Mouse (Mus musculus): Measurements from ENCODE around the gene Gm49721.
"Not testable (repeated sequence)": the region's sequence is repeated elsewhere in the genome, so short reads cannot be mapped to it uniquely, and the experiment has no call there.

Gm49721 gene

GRCm38 (mm10) chr17:6980144-6980543 is 1.4 kb downstream of the Gm49721 start:
- not testable (repeated sequence) for DNase-seq (ENCODE audit: low read depth, low spot score)

DNA sequence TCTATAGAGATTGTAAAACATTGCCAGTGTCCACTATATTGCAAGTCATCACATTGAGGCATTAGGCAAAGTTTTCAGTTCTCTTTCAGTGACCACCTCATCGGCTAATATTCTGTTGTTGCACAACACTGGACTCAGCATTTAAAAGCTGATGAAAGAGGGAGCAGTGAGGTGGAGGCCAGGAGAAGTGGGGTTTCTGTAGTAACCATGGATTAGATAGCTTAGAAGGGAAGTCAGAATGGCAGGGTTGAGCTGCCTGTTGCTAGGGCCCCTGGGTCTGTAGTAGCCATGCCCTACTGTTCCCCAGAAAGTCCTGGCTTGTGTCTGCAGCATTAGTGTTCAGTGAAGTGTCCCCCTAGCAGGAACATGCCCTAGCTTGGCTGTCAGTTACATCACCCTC is 7.4 kb downstream of the Gm49721 start:
- DNase-seq (ENCODE audit: low read depth, low spot score), result not testable (repeated sequence)

- DNase-seq (ENCODE audit: low read depth, low spot score), result not testable (repeated sequence)
Measured at GRCm38 (mm10) chr17:6995504-6995903, 16.8 kb downstream of the Gm49721 start.

GRCm38 (mm10) chr17:6996826-6997225 is 18.1 kb downstream of the Gm49721 start:
- not testable (repeated sequence) for DNase-seq (ENCODE audit: low read depth, low spot score)

DNA sequence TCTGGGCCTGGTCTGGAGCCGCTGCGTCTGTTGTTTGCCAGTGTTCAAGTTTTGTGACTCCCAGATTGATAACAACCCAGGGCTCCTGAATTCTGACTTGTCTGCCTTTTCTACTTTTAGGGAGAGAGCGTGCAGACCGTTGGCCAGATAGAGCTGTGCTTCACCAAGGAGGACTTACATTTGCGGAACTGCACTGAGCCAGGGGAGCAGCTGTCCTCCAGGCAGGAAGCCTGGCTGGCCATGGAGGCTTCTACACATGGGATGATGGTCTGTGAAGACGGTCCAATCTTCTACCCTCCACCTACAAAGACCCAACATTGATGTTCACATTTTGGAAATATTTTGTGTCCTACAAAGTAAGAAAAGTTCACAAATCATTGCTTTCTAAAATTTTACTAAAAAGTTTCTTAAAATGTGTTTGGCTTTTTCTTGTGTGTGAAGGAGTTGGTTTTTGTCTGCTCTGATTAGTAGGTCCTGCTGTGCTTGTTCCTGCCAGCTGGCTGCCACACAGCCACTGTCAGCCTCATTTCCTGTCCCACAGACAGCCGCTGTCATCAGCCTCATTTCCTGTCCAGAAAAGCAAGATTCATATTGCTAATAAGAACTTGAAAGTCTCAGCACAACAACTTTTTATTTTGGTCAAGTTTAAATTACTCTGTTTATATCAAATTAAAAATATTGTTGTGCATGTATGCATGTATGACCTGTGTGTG is 19.2 kb downstream of the Gm49721 start:
- DNase-seq (ENCODE audit: low read depth, low spot score), result not testable (repeated sequence)

DNA sequence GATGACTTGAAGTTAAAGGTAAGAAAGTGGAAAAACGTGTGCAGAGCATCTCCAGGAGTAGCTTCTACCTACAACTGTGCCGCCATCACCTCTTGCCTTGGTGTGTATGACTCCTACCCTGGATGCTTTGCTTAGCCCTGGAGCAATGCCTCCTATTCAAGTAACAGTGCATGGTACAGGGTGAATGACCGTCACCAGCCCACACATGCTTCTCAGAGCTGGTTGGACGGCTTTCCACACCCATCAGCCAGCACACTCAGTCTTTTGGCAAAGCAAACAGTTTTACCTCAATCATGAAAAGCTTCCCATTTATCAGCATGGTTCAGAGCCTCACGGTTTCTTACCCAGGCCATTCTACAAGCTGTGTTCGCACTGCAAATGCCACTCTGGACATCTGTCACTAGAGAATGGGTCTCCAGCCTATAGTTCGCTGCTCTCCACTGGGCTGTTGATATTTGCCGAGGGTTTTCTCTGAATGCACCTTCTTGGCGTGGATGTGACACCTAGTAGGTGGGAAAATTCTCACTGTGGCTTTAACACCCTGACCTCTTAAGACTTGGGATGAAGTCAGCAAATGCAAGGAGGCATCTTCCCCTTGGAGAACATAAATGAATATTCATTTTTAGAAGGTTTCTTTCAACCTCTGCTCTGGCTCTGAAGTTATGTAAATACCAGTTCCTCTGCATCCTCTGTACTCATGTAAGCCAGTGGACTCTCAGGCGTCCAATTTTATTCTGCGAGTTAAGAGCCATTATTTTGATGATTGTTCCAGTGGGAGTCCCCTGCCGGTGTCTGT is 23.3 kb downstream of the Gm49721 start:
- not testable (repeated sequence) for DNase-seq (ENCODE audit: low read depth, low spot score)

GRCm38 (mm10) chr17:7003392-7003791 is 24.7 kb downstream of the Gm49721 start:
- DNase-seq (ENCODE audit: low read depth, low spot score), result not testable (repeated sequence)

GRCm38 (mm10) chr17:7005646-7006045 is 26.9 kb downstream of the Gm49721 start:
- not testable (repeated sequence) for DNase-seq (ENCODE audit: low read depth, low spot score)

- DNase-seq (ENCODE audit: low read depth, low spot score), result not testable (repeated sequence)
Measured at GRCm38 (mm10) chr17:7008885-7009284, 30.2 kb downstream of the Gm49721 start.

DNA sequence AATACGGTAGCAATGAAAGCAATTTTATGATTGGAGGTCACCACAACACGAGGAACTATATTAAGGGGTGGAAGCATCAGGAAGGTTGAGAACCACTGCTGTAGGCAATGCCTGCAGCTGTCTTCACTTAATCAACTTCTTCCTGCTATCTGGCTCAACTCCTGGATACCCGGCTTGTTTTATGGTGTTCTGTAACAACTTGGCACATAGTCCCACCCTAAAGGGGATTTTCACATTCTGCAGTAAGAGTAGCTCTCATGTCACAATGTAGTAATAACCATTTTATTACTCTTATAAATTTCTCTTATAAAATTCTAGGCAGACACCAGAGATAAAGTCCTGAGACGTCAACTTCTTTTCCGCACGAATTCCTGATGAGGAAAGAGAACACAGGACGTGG is 30.7 kb downstream of the Gm49721 start:
- DNase-seq (ENCODE audit: low read depth, low spot score), result not testable (repeated sequence)

GRCm38 (mm10) chr17:7009901-7010300 is 31.2 kb downstream of the Gm49721 start:
- not testable (repeated sequence) for DNase-seq (ENCODE audit: low read depth, low spot score)

- not testable (repeated sequence) for DNase-seq (ENCODE audit: low read depth, low spot score)
Measured at GRCm38 (mm10) chr17:7014190-7014589, 35.5 kb downstream of the Gm49721 start.

DNA sequence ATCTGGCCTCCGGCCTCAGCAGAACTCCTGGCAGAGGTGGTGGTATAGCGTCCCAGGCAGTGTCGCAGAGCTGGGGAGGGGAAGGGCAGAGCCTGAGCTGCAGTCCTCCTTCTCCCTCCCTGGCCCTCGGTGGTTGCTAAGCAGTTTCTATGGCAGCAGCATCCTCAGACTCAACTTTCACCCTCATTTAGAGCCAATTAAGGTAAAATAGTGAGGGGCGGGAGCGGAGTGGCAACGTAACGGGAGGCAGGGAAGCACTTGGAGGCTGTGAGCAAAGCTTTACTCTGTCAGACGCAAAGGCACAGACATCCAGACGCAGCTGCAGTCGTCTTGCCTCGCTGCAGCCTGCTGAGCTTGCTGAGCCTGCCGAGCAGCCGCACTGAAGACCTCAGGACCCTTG is 46.6 kb downstream of the Gm49721 start, which contains the start of gene Gm1604a:
Gene Gm1604a, plus strand, starts transcription at position 312 of the 400 bp plus-strand sequence.
- DNase-seq (ENCODE audit: low read depth, low spot score), result not testable (repeated sequence)

DNA sequence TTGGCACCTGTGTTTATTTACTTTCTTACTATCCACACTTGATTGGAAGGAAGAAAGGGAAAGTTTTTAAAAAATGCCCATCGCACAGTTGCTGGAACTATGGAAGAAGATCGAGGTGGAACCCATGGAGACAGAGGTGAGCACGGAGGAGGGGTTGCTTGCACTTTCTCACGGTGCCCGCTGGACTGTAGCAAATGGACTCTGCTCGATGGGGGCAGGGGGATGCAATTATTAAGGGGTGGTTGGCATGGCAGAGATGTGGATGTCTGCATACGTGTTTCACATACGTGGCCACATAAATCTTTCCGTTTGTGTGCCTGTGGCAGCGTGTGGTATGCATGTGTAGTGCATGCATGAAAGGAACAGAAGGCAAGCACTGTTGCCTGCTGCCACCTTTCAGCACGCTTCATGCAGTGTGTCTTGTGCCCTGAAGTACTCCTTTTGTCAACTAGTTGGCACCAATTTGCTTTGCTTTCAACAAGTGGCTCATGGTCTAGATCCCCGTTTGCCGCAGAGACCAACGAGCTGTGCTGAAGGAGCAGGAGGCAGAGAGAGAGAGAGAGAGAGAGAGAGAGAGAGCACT is 47.2 kb downstream of the Gm49721 start:
- DNase-seq (ENCODE audit: low read depth, low spot score), result not testable (repeated sequence)

DNA sequence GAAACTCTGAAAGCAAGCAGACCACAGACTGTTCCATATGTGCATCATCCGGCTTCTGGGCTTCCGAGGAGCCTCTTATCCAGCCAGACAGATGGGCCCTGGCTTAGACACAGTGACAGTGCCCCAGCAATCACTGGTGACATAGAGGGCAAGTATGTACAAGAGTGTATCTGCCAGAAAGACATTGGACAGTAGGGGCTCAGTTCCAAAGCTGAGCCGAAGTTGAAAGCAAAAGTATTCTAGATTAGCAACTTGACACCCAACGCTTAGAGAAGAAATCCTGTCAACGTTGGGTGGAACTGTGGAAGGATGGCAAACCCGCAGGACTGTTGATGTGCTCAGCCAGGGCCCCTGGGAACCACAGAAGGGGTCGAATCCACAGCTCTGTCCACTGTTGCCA is 51.5 kb downstream of the Gm49721 start:
- not testable (repeated sequence) for DNase-seq (ENCODE audit: low read depth, low spot score)

DNA sequence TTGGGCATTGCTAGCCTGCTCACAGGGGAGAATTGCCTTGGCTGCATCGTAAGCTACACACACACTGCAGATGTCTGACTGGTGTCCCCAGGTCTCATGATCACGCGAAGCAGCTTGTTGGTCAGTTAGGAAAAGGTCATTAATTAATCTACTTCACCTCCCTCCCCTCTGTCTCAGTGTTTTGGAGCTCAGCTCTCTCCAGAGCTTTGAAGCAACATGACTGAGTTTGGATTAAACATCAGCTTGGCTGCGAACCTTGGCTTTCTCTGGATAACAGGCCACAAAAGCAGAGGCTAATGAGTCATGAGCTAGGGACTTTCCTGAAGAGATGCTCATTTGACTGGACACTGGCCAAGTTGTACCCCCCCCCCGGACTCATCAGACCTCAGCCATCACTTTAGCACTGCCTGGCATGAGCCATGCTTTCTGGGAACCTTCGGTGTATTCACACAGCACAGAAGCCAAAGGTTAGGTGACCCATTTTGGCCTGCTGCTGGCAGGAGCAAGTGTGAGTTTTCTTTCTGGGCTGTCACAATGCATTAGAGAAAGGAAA is 52.0 kb downstream of the Gm49721 start:
- not testable (repeated sequence) for DNase-seq (ENCODE audit: low read depth, low spot score)

GRCm38 (mm10) chr17:7033192-7034166 is 54.8 kb downstream of the Gm49721 start:
- not testable (repeated sequence) for DNase-seq (ENCODE audit: low read depth, low spot score)

DNA sequence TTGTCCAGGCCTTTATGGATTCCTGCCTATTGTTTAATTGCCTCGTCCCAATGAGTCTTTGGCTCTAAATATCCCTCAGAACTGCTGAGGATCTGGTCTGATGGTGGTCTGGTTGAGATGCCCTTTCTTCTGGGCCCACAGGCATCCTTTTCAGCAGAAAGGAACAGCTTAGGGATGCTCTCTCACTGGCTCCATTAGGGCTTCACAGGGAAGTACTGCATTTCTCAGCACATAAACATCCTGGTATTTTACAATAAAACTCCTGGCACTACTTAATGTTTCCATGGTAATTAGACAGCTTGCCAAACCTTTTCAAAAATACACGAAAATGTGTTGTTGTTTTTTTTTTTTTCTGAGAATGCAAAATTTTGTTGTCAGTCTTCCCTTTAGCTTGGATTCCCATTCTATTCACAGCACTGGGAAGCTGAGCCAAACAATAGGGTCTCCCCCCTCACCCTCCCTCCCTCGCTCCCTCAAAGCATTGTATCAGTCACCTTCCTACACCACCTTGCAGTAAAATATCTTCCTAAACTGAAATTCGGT is 90.4 kb downstream of the Gm49721 start:
- not testable (repeated sequence) for DNase-seq (ENCODE audit: low read depth, low spot score)

DNA sequence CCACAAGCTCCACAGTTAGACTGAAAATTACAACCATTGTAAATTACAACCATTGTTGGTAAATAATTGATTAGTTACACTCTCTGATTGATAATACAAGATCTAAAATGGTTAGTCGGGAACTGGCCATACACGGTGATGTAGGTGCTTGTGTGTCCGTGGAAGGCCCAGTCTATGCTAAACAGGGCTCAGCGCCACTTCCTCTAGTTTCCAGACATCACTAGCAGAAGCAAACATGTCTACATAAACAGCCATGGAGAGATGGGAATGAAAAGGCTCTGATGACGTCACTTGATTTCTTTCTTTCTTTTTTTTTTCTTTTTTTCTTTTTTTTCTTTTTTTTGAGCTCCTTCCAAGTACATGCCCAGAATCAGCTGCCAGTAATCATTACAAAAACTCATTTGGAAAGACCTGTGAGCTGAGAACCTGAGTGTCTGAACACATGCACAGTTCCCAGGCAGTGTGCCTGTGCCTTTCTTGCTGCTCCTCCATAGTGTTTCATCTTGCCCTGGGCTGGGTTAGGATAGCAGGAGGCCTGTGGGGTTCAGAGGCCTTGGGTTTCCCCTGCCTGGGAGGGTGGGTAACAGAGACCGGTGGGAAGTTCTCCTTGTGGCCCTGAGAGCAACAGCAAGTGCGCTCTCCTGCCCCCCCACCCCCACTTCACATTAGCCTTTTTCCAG is 91.0 kb downstream of the Gm49721 start:
- DNase-seq (ENCODE audit: low read depth, low spot score), result not testable (repeated sequence)

GRCm38 (mm10) chr17:7074494-7074893 is 95.8 kb downstream of the Gm49721 start:
- peak; percentile 49 for DNase-seq (ENCODE audit: low read depth, low spot score)
